Mouse (Mus musculus) testis, postnatal 10 days (tissue): ENCODE data around the gene Gm29106.
"Not testable (repeated sequence)": the region's sequence is repeated elsewhere in the genome, so short reads cannot be mapped to it uniquely, and the experiment has no call there.

ENCODE experiments used
- DNase-seq: peaks from one replicate; pipeline ENCODE4 v3.0.0; 2021; ENCODE audit warnings: low spot score

The Gm29106 gene

DNA sequence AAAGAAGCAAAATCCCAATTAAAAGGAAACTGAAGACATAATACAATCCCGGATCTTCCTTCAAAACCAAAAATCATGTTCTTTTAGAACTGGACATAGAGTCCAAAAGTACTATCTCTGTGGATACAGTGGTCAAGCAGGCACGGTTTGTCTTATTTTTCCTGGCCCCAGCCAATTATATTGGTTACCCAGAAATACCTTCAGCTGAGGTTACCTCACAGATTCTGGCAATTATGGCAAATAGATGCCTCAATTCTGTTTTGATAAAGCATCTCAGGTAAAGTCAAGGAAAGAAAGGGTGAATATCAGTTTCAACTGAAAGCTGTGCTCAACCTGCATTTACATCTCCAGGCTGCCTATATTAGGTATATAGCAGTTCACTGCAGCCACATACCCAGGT, at the start of gene Gm29106:
TSS of gene Gm29106 (plus strand) at position 301 of the 400 bp plus-strand sequence.
- not testable (repeated sequence) for DNase-seq

DNA sequence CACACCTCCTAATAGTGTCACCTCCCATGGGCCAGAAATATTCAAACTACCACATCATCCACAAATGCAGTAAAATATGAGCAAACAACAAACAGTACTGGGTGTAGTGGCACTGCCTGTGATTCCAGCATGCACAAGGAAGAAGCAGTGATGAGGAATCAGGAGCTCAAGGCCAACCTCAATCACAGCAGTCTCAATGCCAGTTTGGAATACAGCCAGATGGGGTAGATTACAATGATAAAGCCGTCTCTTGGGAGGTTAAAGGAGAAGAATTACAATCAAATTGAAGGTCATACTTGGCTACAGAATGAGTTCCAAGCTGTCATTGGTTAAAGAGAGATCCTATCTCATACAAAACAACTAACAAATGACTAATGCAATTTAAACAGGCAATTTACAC, 52.2 kb downstream of the Gm29106 start:
- no peak for DNase-seq

DNA sequence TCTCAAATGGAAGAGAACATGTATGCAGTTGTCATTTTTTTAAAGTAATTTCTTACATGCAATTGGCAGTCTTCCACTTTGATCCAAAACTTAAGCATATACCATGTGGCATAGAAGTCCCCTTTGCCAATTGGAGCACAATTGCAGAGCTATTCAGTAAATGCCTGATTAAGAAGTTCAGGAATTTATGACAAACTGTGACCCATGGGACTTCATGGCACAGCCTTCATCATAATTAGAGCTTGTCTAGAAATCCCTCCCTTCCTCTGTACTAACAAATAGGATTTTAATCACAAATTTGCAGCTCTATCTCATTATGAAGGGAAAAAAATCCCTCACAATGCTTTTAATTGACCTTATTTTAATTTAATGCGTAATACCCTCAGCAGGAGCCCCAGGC, 59.7 kb downstream of the Gm29106 start:
- DNase-seq, result no peak
